Mouse (Mus musculus) brain, embryonic 14.5 days (tissue): Measurements from ENCODE around the gene Usp18.

Experiments used
- CTCF ChIP-seq: fragments of 200-500 bp; IDR thresholded peaks from 2 replicates; pipeline ENCODE4 v1.5.1; 2012; ENCODE audit warnings: inconsistent platforms, mild to moderate bottlenecking, moderate library complexity, borderline replicate concordance; ENCODE audit not compliant: insufficient read depth, insufficient read length; ENCODE audit errors: extremely low read depth
- POLR2A ChIP-seq: fragments of 200-500 bp; IDR thresholded peaks from 2 replicates; pipeline ENCODE4 v1.6.1; 2012; ENCODE audit warnings: mild to moderate bottlenecking, inconsistent platforms, borderline replicate concordance; ENCODE audit not compliant: poor library complexity, insufficient read depth, insufficient read length, severe bottlenecking; ENCODE audit errors: extremely low read depth

- TF ChIP-seq CTCF (no peak), POLR2A (no peak)
Measured at GRCm38 (mm10) chr6:121226043-121226442, 19.7 kb upstream of the Usp18 start.
